Mouse (Mus musculus) intestine, postnatal 0 days (tissue): ENCODE data around the gene Pawr. TPM values are rescaled to one million over a fixed set of nuclear protein-coding genes. Genes with fewer than 3 reads are reported as not detected.

Experiments used
- ATAC-seq: fragments of 200-750 bp; cut with Nextera tagmentation; 2 replicates; pipeline ENCODE4 v1.8.0; 2017; ENCODE audit warnings: mild to moderate bottlenecking, moderate TSS enrichment, moderate library complexity
- H3K27ac ChIP-seq: fragments of 300-500 bp; sonication (generic); 2 replicates; pipeline ENCODE4 v1.5.1; 2014; ENCODE audit warnings: mild to moderate bottlenecking, low read depth, low read length, moderate library complexity
- H3K27me3 ChIP-seq: fragments of 300-500 bp; sonication (generic); replicated peaks from 2 replicates; pipeline ENCODE4 v1.6.1; 2014; ENCODE audit warnings: low read length, mixed read lengths; ENCODE audit not compliant: control insufficient read depth, insufficient read depth
- H3K36me3 ChIP-seq: fragments of 300-500 bp; sonication (generic); 2 replicates; pipeline ENCODE4 v1.6.1; 2014; ENCODE audit warnings: mild to moderate bottlenecking, moderate library complexity; ENCODE audit not compliant: control insufficient read depth, insufficient read depth
- H3K4me1 ChIP-seq: fragments of 300-500 bp; sonication (generic); replicated peaks from 2 replicates; pipeline ENCODE4 v1.6.1; 2014; ENCODE audit warnings: antibody characterized with exemption, low read length, mixed read lengths; ENCODE audit not compliant: control insufficient read depth, insufficient read depth
- H3K4me2 ChIP-seq: fragments of 300-500 bp; sonication (generic); replicated peaks from 2 replicates; pipeline ENCODE4 v1.6.1; 2014; ENCODE audit warnings: low read depth, mild to moderate bottlenecking, moderate library complexity
- H3K4me3 ChIP-seq: fragments of 300-500 bp; sonication (generic); 2 replicates; pipeline ENCODE4 v1.5.1; 2014; ENCODE audit warnings: low read depth, low read length
- H3K9ac ChIP-seq: fragments of 300-500 bp; sonication (generic); 2 replicates; pipeline ENCODE4 v1.6.1; 2014; ENCODE audit warnings: mild to moderate bottlenecking, low read depth, low read length
- H3K9me3 ChIP-seq: fragments of 300-500 bp; sonication (generic); 2 replicates; pipeline ENCODE4 v1.6.1; 2016; ENCODE audit warnings: mixed run types; ENCODE audit not compliant: control insufficient read depth
- CTCF ChIP-seq: sonication (generic); IDR thresholded peaks from 2 replicates; pipeline ENCODE4 v1.5.1; 2016; ENCODE audit warnings: low read depth, mild to moderate bottlenecking, control low read depth, antibody characterized with exemption, moderate library complexity
- WGBS: fragments of 180-500 bp; shearing (Covaris S2); extraction: QIAGEN DNeasy Blood & Tissue Kit; methylation state at CpG from one replicate; pipeline ENCODE4 v1.1.7; 2014; 5-methylcytosine and 5-hydroxymethylcytosine counted together
- microRNA-seq: library from miRNA; unstranded; fragments of <30 nt; microRNA quantifications from one replicate; pipeline ENCODE4, GENCODE M21; 2016
- polyA plus RNA-seq: library from polyadenylated mRNA; unstranded; fragments of >200 nt; fragmentation: Nextera tagmentation; extraction: Ambion mirVana; gene quantifications from 2 replicates; pipeline ENCODE4 v1.2.1, GENCODE M21; 2015

The Pawr gene
- polyA plus RNA-seq, 1 experiment from 2014 or later, result 12.3 TPM

DNA sequence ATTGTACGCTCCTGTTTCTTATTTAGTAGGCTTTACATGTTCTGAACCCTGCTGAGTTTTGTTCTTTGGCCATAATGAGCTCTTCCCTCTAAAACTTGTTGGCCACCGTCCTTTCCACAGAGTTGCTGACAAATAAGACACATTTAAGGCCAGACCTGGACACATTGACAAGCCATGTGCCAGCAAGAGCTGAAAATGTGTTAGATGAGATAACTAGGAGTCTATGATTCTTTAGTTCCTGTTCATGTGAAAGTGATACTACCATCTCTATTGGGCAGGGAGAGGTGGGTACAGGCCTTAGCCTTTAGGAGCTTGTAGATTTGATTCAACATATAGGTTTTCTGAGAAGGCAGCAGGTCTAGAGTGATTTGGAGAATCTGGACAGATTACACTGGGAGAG lies 129.9 kb downstream of the Pawr start:
- TF ChIP-seq CTCF, result no peak
- no peak for ATAC-seq

More for the DNA sequence above, 129.9 kb downstream of the Pawr start:
- Histone ChIP-seq H3K27ac (no peak overlapping the region), H3K4me2 (no peak overlapping the region), H3K27me3 (no peaks in the 10 kb centered on the region), H3K9me3 (no peaks in the 10 kb centered on the region), H3K4me3 (no peak overlapping the region), H3K36me3 (no peaks in the 10 kb centered on the region), H3K4me1 (no peaks in the 10 kb centered on the region), H3K9ac (no peak overlapping the region)
- 93% methylated on average over 2 of the region's 2 CpGs for whole genome bisulfite sequencing

Small RNAs within 50 kb of the gene (microRNA-seq; reads per million reads assigned to microRNA genes)
- gene Gm25591, result not detected

Other genes starting within 250 kb of the Pawr start
- 84.1 and 102 TPM in 2 replicates for gene Ppp1r12a, start 169.9 kb upstream of the Pawr start, polyA plus RNA-seq